Mouse (Mus musculus) forebrain, embryonic 16.5 days (tissue): ENCODE data around the gene Def8. TPM values are rescaled to one million over a fixed set of nuclear protein-coding genes. Genes with fewer than 3 reads are reported as not detected.

Experiments used
- ATAC-seq: fragments of 200-750 bp; cut with Nextera tagmentation; 2 replicates; pipeline ENCODE4 v1.8.0; 2017; ENCODE audit warnings: mild to moderate bottlenecking, moderate library complexity
- H3K27ac ChIP-seq: fragments of 300-500 bp; sonication (generic); 2 replicates; pipeline ENCODE4 v1.5.1; 2014; ENCODE audit warnings: low read length, control low read depth
- H3K27me3 ChIP-seq: fragments of 300-500 bp; sonication (generic); replicated peaks from 2 replicates; pipeline ENCODE4 v1.6.1; 2014; ENCODE audit warnings: low read length; ENCODE audit not compliant: control insufficient read depth, insufficient read depth
- H3K36me3 ChIP-seq: fragments of 300-500 bp; sonication (generic); 2 replicates; pipeline ENCODE4 v1.6.1; 2014; ENCODE audit not compliant: control insufficient read depth, insufficient read depth
- H3K4me1 ChIP-seq: fragments of 300-500 bp; sonication (generic); replicated peaks from 2 replicates; pipeline ENCODE4 v1.6.1; 2014; ENCODE audit warnings: low read length; ENCODE audit not compliant: control insufficient read depth, insufficient read depth
- H3K4me2 ChIP-seq: fragments of 300-500 bp; sonication (generic); 2 replicates; pipeline ENCODE4 v1.6.1; 2014; ENCODE audit warnings: mild to moderate bottlenecking, low read length, control low read depth
- H3K4me3 ChIP-seq: fragments of 300-500 bp; sonication (generic); replicated peaks from 2 replicates; pipeline ENCODE4 v1.5.1; 2014; ENCODE audit warnings: mild to moderate bottlenecking, low read length, control low read depth
- H3K9ac ChIP-seq: fragments of 300-500 bp; sonication (generic); replicated peaks from 2 replicates; pipeline ENCODE4 v1.6.1; 2014; ENCODE audit warnings: low read depth, low read length, control low read depth
- H3K9me3 ChIP-seq: fragments of 300-500 bp; sonication (generic); 2 replicates; pipeline ENCODE4 v1.6.1; 2016; ENCODE audit warnings: low read length; ENCODE audit not compliant: control insufficient read depth
- WGBS: fragments of 180-500 bp; shearing (Covaris S2); extraction: QIAGEN DNeasy Blood & Tissue Kit; methylation state at CpG from one replicate; pipeline ENCODE4 v1.1.7; 2014; 5-methylcytosine and 5-hydroxymethylcytosine counted together
- polyA plus RNA-seq: library from polyadenylated mRNA; unstranded; fragments of >200 nt; fragmentation: Nextera tagmentation; extraction: Ambion mirVana; gene quantifications from 2 replicates; pipeline ENCODE4 v1.2.1, GENCODE M21; 2015

Gene Def8
- polyA plus RNA-seq, 1 experiment from 2014 or later = 48.3 TPM

GRCm38 (mm10) chr8:123510819-123511218 lies 87.5 kb downstream of the Def8 start:
- H3K27me3 ChIP-seq = no peaks in the 10 kb centered on the region
- H3K4me2 ChIP-seq = no peak overlapping the region
- H3K36me3 ChIP-seq = peaks cover 20% of the 10 kb centered on the region
- H3K9me3 ChIP-seq = no peaks in the 10 kb centered on the region
- ATAC-seq = no peak
- H3K9ac ChIP-seq = no peak overlapping the region
- WGBS = 80% methylated on average over 5 of the region's 5 CpGs
- peaks cover 21% of the 10 kb centered on the region for H3K4me1 ChIP-seq
- H3K27ac ChIP-seq = no peak overlapping the region
- no peak overlapping the region for H3K4me3 ChIP-seq

Other genes with a start within 250 kb of the Def8 start
- gene Dpep1, start 237.3 kb upstream of the Def8 start, polyA plus RNA-seq = 0.14 and 0.18 TPM in 2 replicates
- gene Chmp1a, start 210.8 kb upstream of the Def8 start, polyA plus RNA-seq = 238 and 248 TPM in 2 replicates
- 5.9 and 6.3 TPM in 2 replicates for gene Spata33, start 210.7 kb upstream of the Def8 start, polyA plus RNA-seq
- gene Cdk10, start 198.7 kb upstream of the Def8 start, polyA plus RNA-seq = 42.9 and 54.1 TPM in 2 replicates
- gene Spata2l, start 187.3 kb upstream of the Def8 start, polyA plus RNA-seq = 5.8 and 7.8 TPM in 2 replicates
- gene Zfp276, start 169.3 kb upstream of the Def8 start, polyA plus RNA-seq = 26.8 and 31.2 TPM in 2 replicates
- gene Vps9d1, start 169.2 kb upstream of the Def8 start, polyA plus RNA-seq = 44.9 and 60.5 TPM in 2 replicates
- gene Fanca, start 105.0 kb upstream of the Def8 start, polyA plus RNA-seq = 12.8 and 14.8 TPM in 2 replicates
- 31.8 and 33.4 TPM in 2 replicates for gene Spire2, start 90.8 kb upstream of the Def8 start, polyA plus RNA-seq
- gene Tcf25, start 49.8 kb upstream of the Def8 start, polyA plus RNA-seq = 283 and 303 TPM in 2 replicates
- 0.09 and 0.12 TPM in 2 replicates for gene Mc1r, start 16.4 kb upstream of the Def8 start, polyA plus RNA-seq
- 1,828 and 2,004 TPM in 2 replicates for gene Tubb3, start 12.1 kb upstream of the Def8 start, polyA plus RNA-seq
- 52.3 and 54.4 TPM in 2 replicates for gene Afg3l1, start 54.4 kb downstream of the Def8 start, polyA plus RNA-seq
- gene Dbndd1, start 91.9 kb downstream of the Def8 start, polyA plus RNA-seq = 96.6 and 97.2 TPM in 2 replicates
- gene Gas8, start 95.3 kb downstream of the Def8 start, polyA plus RNA-seq = 43.9 and 48.4 TPM in 2 replicates
- 8.8 and 9.5 TPM in 2 replicates for gene Rhou, start 230.4 kb downstream of the Def8 start, polyA plus RNA-seq